Mouse (Mus musculus) stomach, embryonic 16.5 days (tissue): ENCODE measurements around the gene Celf5. TPM values are rescaled to one million over a fixed set of nuclear protein-coding genes. Genes with fewer than 3 reads are reported as not detected.

ENCODE experiments used
- ATAC-seq: fragments of 200-750 bp; cut with Nextera tagmentation; 2 replicates; pipeline ENCODE4 v1.8.0; 2017; ENCODE audit warnings: moderate number of reproducible peaks, moderate TSS enrichment; ENCODE audit not compliant: insufficient read depth, low FRiP score
- H3K27ac ChIP-seq: fragments of 300-500 bp; sonication (generic); 2 replicates; pipeline ENCODE4 v1.5.1; 2014; ENCODE audit warnings: low read length
- H3K27me3 ChIP-seq: fragments of 300-500 bp; sonication (generic); 2 replicates; pipeline ENCODE4 v1.6.1; 2014; ENCODE audit warnings: low read length, control low read depth, mixed read lengths; ENCODE audit not compliant: control insufficient read depth, insufficient read depth
- H3K36me3 ChIP-seq: fragments of 300-500 bp; sonication (generic); 2 replicates; pipeline ENCODE4 v1.6.1; 2014; ENCODE audit warnings: low read length; ENCODE audit not compliant: control insufficient read depth, insufficient read depth
- H3K4me1 ChIP-seq: fragments of 300-500 bp; sonication (generic); 2 replicates; pipeline ENCODE4 v1.6.1; 2014; ENCODE audit warnings: low read length, control low read depth, mixed read lengths; ENCODE audit not compliant: control insufficient read depth, insufficient read depth
- H3K4me2 ChIP-seq: fragments of 300-500 bp; sonication (generic); 2 replicates; pipeline ENCODE4 v1.6.1; 2014; ENCODE audit warnings: low read depth, low read length, mixed read lengths
- H3K4me3 ChIP-seq: fragments of 300-500 bp; sonication (generic); replicated peaks from 2 replicates; pipeline ENCODE4 v1.5.1; 2014; ENCODE audit warnings: mild to moderate bottlenecking, low read length
- H3K9ac ChIP-seq: fragments of 300-500 bp; sonication (generic); 2 replicates; pipeline ENCODE4 v1.6.1; 2014; ENCODE audit warnings: low read length
- H3K9me3 ChIP-seq: fragments of 300-500 bp; sonication (generic); replicated peaks from 2 replicates; pipeline ENCODE4 v1.6.1; 2016; ENCODE audit warnings: low read length, control low read depth; ENCODE audit not compliant: control insufficient read depth
- WGBS: fragments of 180-500 bp; shearing (Covaris S2); extraction: QIAGEN DNeasy Blood & Tissue Kit; methylation state at CpG from one replicate; pipeline ENCODE4 v1.1.7; 2014; 5-methylcytosine and 5-hydroxymethylcytosine counted together
- polyA plus RNA-seq: library from polyadenylated mRNA; unstranded; fragments of >200 nt; fragmentation: Nextera tagmentation; extraction: Ambion mirVana; gene quantifications from 2 replicates; pipeline ENCODE4 v1.2.1, GENCODE M21; 2015

The Celf5 gene
- polyA plus RNA-seq, 1 experiment from 2014 or later = 1.3 TPM

DNA sequence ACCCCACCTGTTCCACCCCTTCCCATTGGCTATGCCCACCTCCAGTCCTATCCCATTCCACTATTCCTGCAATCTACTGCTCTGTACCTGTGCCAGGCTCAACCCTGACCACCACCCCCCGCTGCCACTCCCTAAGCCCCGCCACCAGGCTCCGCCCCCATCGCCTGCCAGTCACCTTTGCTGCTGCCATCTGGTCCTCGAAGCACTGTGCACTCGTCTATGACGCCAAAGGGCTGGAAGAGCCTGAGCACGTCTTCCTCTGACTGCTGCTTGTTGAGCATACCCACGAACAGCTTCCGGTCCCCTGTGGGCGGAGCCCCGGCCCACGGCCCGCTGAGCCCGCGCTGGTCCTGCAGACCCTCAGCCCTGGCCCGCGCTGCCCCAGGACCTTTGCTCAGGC lies 12.1 kb downstream of the Celf5 start:
- no peak for ATAC-seq
- H3K27ac ChIP-seq = no peak overlapping the region
- peaks cover 36% of the 10 kb centered on the region for H3K27me3 ChIP-seq
- H3K4me2 ChIP-seq = no peak overlapping the region
- H3K9ac ChIP-seq = no peak overlapping the region
- no peaks in the 10 kb centered on the region for H3K36me3 ChIP-seq
- no peak overlapping the region for H3K4me3 ChIP-seq
- no peaks in the 10 kb centered on the region for H3K4me1 ChIP-seq
- peaks cover 4% of the 10 kb centered on the region; the same call in 1 of the 2 replicates for H3K9me3 ChIP-seq
- 45% methylated on average over 18 of the region's 18 CpGs for WGBS

DNA sequence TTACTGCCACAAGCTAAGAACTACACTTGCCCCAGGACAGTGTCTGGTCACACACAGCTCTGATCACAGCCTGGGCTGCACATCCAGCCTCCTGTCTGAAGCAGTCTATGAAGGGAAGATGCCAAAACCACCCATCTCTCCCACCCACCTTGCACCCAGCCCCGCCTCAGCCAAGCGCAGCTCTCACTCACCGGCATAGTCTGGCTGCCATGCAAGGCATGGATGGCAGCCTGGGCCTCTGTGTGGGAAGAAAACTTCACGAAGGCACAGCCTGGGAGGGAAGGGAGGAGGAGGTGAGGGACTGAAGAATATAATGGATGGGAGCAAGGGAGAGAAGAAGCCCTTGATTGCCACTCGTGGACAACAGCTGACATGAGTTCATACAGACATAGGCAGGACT lies 13.3 kb downstream of the Celf5 start:
- Histone ChIP-seq H3K4me2 (no peak overlapping the region), H3K4me1 (0 out of 2 replicates have a peak, but pooled peaks cover under 1% of the 10 kb centered on the region), H3K27me3 (peaks cover 32% of the 10 kb centered on the region), H3K36me3 (no peaks in the 10 kb centered on the region), H3K4me3 (no peak overlapping the region), H3K9ac (no peak overlapping the region), H3K27ac (no peak overlapping the region), H3K9me3 (no peaks in the 10 kb centered on the region)
- WGBS = 82% methylated on average over 5 of the region's 5 CpGs
- ATAC-seq = no peak

DNA sequence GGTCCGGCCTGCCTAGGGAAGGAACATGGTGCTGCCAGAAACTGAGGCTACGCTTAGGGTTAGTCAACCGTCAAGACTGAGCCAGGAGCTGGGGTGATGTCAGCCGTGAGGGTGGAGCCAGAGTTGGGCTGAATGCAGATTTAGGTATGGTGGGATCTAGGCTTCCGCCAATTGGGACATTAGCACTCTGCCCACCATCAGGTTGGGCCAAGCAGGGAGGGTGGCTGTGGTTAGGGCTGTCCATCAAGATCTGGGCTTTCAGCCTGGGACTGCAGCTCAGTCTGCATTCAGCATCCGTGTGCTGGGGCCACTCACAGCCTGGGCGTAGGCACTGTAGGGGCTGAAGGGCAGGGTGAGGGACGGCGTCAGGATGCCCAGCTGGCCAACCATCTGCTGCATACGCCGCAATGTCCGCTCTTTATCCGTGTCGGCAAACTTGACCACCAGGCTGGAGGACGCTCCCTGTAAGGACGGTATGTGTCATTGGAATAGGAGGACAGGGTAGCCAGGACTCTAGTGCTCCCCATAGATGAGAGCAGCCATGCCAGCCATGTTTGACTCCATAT lies 14.8 kb downstream of the Celf5 start:
- no peak overlapping the region for H3K9ac ChIP-seq
- H3K36me3 ChIP-seq = no peaks in the 10 kb centered on the region
- H3K4me1 ChIP-seq = 0 out of 2 replicates have a peak, but pooled peaks cover 2% of the 10 kb centered on the region
- H3K9me3 ChIP-seq = no peaks in the 10 kb centered on the region
- H3K27ac ChIP-seq = no peak overlapping the region
- no peak for ATAC-seq
- no peak overlapping the region for H3K4me3 ChIP-seq
- H3K27me3 ChIP-seq = peaks cover 33% of the 10 kb centered on the region
- no peak overlapping the region for H3K4me2 ChIP-seq
- 83% methylated on average over 16 of the region's 16 CpGs for WGBS

DNA sequence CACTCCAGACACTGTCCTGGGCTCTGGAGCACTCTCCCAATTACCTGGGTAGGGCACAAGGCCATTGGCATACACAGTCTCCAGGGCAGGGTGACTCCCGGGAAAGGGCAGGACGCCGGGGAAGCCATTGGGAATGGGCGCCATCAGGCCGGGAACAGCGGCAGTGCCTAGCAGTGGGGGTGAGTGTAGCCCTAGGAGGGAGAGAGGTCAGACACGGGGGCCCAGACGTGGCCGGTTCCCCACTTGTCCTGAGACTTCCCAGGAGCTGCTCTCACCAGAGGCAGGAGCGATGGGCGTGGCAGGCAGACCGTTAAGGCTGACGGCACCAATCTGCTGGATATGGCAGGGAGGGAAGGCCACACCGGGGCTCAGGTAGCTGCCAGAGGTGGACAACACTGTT lies 15.6 kb downstream of the Celf5 start:
- peaks cover 34% of the 10 kb centered on the region for H3K27me3 ChIP-seq
- no peaks in the 10 kb centered on the region for H3K36me3 ChIP-seq
- WGBS = 56% methylated on average over 14 of the region's 14 CpGs
- no peaks in the 10 kb centered on the region for H3K9me3 ChIP-seq
- H3K4me2 ChIP-seq = no peak overlapping the region
- ATAC-seq = no peak
- H3K27ac ChIP-seq = no peak overlapping the region
- H3K9ac ChIP-seq = no peak overlapping the region
- no peak overlapping the region for H3K4me3 ChIP-seq
- H3K4me1 ChIP-seq = 0 out of 2 replicates have a peak, but pooled peaks cover 4% of the 10 kb centered on the region

DNA sequence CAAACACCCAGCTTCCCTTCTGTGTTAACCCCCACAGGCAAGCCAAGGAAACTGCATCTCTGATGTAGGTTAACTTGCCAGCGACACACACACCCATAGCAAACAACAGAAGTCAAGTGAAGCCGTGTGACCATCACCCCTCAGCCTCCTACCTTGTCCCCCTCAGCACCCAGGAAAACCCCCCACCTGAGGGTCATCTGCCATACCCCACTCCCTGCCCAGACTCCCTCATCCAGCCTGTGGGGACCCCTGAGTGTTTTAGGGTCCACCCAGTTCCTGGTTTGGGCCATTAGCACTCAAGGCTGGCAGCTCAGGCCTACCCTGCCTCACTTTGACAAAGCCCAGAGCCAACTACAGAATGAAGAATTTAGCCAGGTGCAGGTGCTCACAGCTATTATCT lies 16.4 kb downstream of the Celf5 start:
- 56% methylated on average over 2 of the region's 2 CpGs for WGBS
- Histone ChIP-seq H3K36me3 (no peaks in the 10 kb centered on the region), H3K4me3 (no peak overlapping the region), H3K27ac (no peak overlapping the region), H3K9ac (no peak overlapping the region), H3K4me1 (0 out of 2 replicates have a peak, but pooled peaks cover 7% of the 10 kb centered on the region), H3K9me3 (no peaks in the 10 kb centered on the region), H3K27me3 (peaks cover 38% of the 10 kb centered on the region), H3K4me2 (no peak overlapping the region)
- ATAC-seq = no peak

DNA sequence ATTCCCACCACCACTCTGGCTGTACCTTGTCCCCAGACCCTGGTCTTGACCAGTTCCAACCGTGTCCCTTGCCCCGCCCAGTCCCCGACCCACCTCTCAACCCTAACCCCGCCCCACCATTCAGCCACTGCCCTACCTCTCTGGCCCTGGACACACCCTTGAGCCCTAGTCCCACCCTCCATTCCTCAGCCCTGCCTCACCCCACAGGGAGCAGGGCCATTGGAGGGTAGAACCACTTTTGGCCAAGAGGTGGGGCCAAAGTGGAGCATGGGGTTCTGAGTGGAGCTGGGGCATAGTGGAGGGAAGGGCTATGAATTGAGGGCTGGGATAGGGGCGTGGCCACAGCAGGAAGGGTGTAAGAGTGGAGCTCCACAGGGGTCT lies 17.3 kb downstream of the Celf5 start:
- 9% methylated on average over 5 of the region's 5 CpGs for WGBS
- H3K4me1 ChIP-seq = 0 out of 2 replicates have a peak, but pooled peaks cover 7% of the 10 kb centered on the region
- no peak overlapping the region; the same call in 1 of the 2 replicates for H3K4me3 ChIP-seq
- no peaks in the 10 kb centered on the region for H3K9me3 ChIP-seq
- H3K27me3 ChIP-seq = peaks cover 45% of the 10 kb centered on the region
- H3K27ac ChIP-seq = peak overlapping the region; percentile 25; the same call in 1 of the 2 replicates
- peak; percentile 68; the same call in 1 of the 2 replicates for ATAC-seq
- no peak overlapping the region for H3K9ac ChIP-seq
- no peaks in the 10 kb centered on the region for H3K36me3 ChIP-seq
- peak overlapping the region; percentile 44 for H3K4me2 ChIP-seq

DNA sequence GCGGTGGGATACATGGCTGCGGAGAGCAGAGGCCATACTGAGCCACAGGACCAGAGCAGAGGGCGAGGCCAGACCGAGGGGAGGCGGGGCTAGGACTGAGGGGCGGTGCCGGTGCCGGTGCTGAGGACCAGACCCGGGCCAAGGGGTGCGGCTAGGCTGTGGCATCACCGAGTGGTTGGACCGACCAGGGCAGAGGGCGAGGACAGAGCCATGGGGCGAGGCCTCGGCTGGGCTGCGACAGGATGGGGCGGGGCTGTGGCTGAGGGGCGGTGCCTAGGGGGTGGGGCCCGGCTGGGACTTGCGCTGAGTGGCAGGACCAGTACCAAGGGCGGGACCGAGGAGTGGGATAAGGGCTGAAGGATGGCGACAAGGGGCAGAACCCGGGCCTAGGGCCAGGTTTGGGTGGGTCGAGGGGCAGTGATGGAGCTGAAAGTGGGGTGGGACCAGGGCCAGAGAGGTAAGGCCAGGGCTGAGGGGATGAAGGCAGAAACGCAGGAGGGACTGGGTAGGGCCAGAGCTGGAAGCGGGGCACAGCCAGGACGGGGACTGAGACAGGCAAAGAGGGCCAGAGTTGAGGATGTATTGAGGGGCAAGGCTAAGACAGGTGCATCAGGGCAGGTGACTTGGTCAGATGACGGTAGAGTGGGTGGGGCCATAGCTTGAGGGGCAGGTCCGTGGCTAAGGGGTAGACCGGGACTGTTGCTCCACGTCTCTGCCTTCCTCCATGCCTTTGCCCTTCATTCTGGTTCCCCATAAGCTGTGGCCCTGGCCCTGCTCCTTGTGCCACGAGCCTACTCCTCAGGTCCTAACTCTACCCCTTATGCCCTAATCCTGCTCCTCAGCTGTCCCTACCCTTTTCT lies 17.9 kb downstream of the Celf5 start:
- Histone ChIP-seq H3K4me2 (peak overlapping the region; percentile 44), H3K4me1 (0 out of 2 replicates have a peak, but pooled peaks cover 7% of the 10 kb centered on the region), H3K4me3 (peak overlapping the region; percentile 31), H3K27me3 (peaks cover 51% of the 10 kb centered on the region), H3K27ac (peak overlapping the region; percentile 25; the same call in 1 of the 2 replicates), H3K36me3 (no peaks in the 10 kb centered on the region), H3K9me3 (no peaks in the 10 kb centered on the region), H3K9ac (0 out of 2 replicates have a peak overlapping the region, but pooled peaks have one; percentile 25)
- peak; percentile 87 for ATAC-seq
- WGBS = 3% methylated on average over 33 of the region's 33 CpGs

DNA sequence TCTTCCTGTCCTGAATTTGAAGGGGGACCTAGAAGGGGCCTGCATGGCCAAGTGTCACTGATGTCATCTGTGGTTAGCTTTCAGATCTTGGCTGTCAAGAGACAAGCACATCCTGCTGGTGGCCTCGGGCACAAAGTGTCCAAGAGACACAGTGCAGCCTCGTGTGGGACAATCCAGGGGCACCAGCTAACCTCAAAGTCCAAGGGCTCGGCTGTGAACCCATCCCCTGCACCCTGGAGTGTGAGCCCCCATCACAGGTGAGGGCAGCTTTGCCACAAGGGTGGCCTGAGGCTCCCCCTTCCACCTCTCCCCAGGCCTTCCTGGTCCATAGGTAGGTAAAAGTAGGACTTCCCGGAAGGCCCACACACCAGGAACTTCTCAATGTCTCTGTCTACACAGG lies 19.0 kb downstream of the Celf5 start:
- H3K9ac ChIP-seq = no peak overlapping the region
- H3K27me3 ChIP-seq = peaks cover 60% of the 10 kb centered on the region
- no peaks in the 10 kb centered on the region for H3K9me3 ChIP-seq
- H3K27ac ChIP-seq = no peak overlapping the region
- ATAC-seq = no peak
- no peak overlapping the region for H3K4me2 ChIP-seq
- 0 out of 2 replicates have a peak, but pooled peaks cover 7% of the 10 kb centered on the region for H3K4me1 ChIP-seq
- WGBS = 66% methylated on average over 4 of the region's 4 CpGs
- no peaks in the 10 kb centered on the region for H3K36me3 ChIP-seq
- H3K4me3 ChIP-seq = no peak overlapping the region

DNA sequence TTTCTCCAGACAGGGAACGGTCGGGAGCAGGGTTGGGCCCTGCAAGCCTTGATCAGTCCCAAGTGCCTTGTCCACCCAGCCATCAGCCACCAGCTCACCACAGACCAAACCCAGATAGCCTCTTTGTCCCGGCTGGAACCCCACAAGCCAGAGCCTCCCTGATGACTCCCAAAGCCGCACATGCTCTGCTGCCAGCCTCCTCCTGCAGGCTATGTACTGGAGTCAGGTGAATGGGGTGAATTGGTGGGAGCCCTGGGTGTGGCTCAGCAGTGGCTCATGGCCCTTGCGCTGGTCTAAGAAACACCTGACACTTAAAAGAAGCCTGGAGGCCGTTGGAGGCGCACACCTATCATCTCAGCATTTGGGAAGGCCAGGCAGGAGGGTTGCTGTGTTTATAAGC lies 19.6 kb downstream of the Celf5 start:
- Histone ChIP-seq H3K9ac (no peak overlapping the region), H3K4me3 (no peak overlapping the region), H3K4me2 (no peak overlapping the region), H3K9me3 (no peaks in the 10 kb centered on the region), H3K4me1 (0 out of 2 replicates have a peak, but pooled peaks cover 7% of the 10 kb centered on the region), H3K27ac (no peak overlapping the region), H3K27me3 (peaks cover 60% of the 10 kb centered on the region), H3K36me3 (no peaks in the 10 kb centered on the region)
- ATAC-seq = no peak
- 75% methylated on average over 7 of the region's 7 CpGs for WGBS
